Mouse (Mus musculus) CD4-positive, CD25-positive, alpha-beta regulatory T cell, adult 2 months (primary cell): ENCODE measurements around the gene Tas2r109.
"Not testable (repeated sequence)": the region's sequence is repeated elsewhere in the genome, so short reads cannot be mapped to it uniquely, and the experiment has no call there.

Experiments used
- DNase-seq: peaks from one replicate; pipeline ENCODE4 v3.0.0-alpha.2; 2012; ENCODE audit warnings: low read depth, low spot score

The Tas2r109 gene

GRCm38 (mm10) chr6:132980865-132981264, at the start of gene Tas2r109:
Gene Tas2r109, minus strand, starts transcription at chr6:132980965.
- DNase-seq = no peak

- no peak for DNase-seq
Measured at GRCm38 (mm10) chr6:132957819-132958218, 22.9 kb downstream of the Tas2r109 start, which contains the start of gene Tas2r131. Gene Tas2r131, minus strand, starts transcription at chr6:132957919.

GRCm38 (mm10) chr6:132950802-132951201, 30.0 kb downstream of the Tas2r109 start, which contains the start of gene Tas2r129:
Gene Tas2r129, plus strand, starts transcription at chr6:132951102.
- no peak for DNase-seq

GRCm38 (mm10) chr6:132941376-132941775, 39.4 kb downstream of the Tas2r109 start:
- not testable (repeated sequence) for DNase-seq
